Mouse (Mus musculus): ENCODE measurements around the gene Jakmip3. TPM values are rescaled to one million over a fixed set of nuclear protein-coding genes. Genes with fewer than 3 reads are reported as not detected.

The Jakmip3 gene
- polyA plus RNA-seq, 1 experiment = 0.53 TPM

DNA sequence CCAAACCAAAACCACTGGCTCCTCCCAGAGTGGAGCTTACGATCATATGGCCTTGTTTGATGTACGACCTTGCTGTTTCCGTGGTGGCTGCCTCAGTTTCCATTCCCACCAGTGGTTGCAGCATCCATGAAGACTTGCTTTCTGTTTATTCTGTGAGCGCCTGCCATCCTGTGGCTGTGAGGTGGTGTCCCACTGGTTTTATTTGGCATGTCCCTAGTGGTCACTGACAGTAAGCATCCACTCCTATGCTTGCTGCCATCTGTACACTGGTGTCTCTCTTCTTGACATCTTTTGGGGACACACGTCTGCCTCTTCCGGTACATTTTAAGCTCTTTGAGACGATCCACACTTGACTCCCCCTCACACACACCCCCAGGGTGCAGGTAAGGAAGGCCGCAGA lies 7.2 kb downstream of the Jakmip3 start:
- DNase-seq (ENCODE audit: low read depth) = no peak

DNA sequence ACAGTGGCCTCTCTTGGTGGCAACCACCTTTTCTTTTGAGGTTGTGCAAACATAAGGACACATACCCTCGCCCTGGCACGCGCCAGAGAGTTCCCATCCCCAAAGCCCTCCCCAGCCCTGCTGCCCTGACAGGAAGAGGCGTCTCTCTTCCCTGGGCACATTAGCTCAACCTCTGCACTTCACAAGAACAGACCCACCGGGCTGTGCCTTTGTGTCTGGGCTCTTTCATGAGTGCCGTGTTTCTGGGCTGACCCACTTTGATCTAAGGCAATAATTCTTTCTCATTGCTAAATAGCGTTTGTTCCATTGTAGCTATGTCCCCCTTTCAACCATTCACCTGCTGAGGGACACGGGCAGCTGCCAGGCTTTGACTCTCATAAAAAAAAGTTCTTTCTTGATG lies 7.8 kb downstream of the Jakmip3 start:
- no peak for DNase-seq (ENCODE audit: low read depth)

DNA sequence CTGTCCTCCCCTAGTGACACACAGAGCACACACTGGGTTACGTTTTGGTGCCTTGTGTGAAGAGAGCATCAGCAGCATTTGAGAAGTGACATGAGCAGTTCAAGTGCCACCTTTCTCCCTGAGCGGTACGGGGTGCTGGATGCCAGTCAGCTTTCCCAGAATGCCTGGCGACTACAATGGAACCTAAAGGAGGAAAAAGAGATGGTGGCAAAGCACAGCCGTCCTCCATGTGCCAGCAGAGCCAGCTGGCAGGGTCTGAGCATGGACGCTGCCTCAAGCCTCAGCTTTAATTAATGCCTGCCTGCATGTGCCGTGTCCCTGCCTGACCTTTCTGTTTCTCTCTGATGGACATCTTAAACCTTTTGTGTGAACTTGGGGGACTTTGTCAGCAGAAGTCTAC lies 15.3 kb downstream of the Jakmip3 start:
- DNase-seq (ENCODE audit: low read depth) = no peak

DNA sequence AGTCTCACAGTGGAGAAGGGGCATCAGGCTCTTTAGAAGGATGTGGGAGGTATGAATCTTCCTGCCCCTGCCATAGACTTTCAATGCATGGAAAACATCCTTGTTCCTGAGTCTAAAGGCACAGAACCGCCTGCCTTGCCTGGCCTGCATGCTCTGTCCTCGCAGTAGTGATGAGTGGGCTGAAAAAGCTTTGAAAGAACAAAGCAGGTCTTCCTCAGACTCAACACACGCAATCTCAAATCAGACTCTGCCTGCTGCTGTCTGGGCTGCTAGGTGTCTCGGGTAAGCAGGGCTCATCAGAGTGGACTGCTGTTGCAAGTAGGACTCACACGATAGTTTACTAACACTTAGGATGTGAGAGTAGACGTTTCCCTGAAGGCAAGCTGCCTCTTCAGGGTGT lies 16.6 kb downstream of the Jakmip3 start:
- DNase-seq (ENCODE audit: low read depth) = no peak

DNA sequence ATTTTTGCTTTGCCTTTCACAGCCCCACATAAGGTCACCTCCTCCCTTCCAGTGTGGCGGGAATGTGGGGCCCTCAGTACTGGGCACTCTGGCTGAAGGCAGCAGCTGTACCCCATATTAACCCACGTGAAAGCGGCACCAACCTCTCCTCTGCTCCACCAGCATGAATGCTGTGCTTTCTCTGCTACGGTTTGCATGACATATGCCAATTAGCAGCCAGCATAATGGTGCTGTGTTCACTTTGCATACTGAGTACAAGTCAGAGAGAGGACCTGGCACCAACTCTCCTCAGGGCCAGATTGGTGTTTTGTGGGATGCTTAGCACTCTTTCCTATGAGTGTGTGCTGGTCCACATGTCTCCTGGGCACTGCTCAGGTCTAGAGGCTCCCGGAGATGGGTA lies 19.2 kb downstream of the Jakmip3 start:
- DNase-seq (ENCODE audit: low read depth) = no peak

DNA sequence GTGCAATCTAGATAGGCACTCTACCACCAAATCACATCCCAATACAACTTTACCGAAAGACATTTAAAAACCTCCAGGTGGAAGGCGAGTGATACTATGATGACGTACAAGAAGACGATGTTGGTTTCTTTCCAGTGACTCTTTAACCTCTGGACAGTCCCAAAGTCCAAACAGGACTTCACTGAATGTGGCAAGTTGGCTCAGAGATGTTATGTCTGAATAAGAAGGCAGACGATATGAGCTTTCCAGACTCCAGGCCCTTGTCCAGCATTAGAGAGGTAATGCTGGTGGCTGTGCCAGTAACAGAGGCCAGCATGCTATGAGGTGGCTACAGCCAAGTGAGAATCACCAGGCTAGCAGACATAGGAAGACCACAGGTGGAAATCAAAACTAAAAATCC lies 23.2 kb downstream of the Jakmip3 start:
- DNase-seq (ENCODE audit: low read depth) = no peak

DNA sequence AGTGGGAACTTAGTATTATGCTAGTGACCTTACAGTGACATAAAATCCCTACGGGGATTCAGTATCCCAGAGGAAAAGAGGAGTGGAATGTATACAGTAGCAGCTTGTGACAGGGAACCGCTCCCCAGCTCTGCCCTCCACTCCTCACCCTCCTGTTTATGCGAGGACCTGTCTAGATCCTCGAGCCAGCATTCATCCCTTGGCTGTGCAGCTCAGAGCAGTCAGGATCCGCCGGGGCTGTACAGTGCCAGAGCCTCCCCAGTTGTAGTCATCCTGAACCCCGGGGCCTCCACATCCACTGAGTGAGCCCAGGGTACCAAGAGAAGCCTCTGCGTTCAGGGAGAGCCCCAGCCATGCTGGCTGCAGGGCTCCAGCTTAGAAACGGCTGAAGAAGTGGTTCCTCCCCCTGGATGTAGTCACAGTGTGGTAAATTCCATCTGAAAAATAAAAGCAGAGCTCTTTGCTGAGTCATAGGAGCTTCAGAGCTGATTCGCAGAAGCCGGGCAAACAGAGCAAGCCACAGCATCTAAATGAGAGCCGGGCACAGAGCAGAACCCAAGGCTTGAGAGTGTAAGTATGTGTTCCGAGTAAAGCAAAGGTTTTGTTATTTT lies 27.6 kb downstream of the Jakmip3 start:
- DNase-seq (ENCODE audit: low read depth) = no peak

DNA sequence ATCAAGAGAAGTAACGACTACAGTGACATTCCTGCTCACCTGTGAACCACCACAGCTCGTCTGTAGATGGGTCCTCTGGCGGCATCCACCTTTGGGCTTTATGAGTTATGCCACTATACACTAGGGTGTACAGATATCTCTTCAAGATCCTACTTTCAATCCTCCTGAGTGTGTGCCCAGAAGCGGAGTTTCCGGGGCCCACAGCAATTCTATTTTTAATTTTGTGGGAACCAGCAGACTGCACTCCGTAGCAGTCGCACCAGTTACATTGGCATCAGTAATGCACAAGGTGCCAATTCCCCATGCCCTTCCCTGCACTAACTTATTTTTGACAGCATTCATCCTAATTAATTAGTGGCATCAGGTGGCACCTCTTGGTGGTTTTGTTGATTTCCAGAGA lies 37.0 kb downstream of the Jakmip3 start:
- no peak for DNase-seq (ENCODE audit: low read depth)

DNA sequence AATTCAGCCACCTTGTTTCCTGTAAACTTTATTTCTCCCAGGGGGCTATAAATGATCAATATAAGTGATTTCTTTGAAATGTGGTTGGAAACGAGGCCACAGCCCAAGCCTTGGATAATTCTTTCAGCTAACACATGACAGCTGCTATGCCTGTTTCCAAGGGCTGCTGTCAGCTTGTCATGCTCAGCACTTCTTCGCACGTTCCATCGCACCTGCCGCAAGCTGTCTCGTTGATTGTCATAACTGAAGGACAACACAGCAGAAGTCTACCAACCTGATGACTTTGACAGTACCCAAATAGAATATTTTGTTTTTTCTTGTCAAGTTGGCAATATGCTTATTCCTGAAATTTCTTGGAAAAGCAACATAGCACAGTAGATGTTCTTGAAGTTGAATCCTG lies 44.0 kb downstream of the Jakmip3 start:
- no peak for DNase-seq (ENCODE audit: low read depth)

DNA sequence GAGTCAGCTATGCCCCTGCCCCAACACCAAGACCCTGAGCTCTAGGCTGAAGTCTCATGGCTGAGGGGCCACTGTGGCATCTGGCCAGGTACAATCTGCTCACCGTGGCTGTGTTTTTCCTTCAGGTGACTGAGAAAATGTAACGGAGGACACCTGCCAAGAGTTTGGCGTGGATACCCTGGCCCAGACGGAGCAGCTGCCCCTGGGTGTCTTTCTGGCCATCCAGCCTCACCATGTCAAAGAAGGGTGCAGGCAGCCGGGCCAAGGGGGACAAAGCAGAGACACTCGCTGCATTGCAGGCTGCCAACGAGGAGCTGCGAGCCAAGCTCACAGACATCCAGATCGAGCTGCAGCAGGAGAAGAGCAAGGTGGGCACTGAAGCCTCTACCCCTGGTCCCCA lies 48.6 kb downstream of the Jakmip3 start:
- no peak for DNase-seq (ENCODE audit: low read depth)

DNA sequence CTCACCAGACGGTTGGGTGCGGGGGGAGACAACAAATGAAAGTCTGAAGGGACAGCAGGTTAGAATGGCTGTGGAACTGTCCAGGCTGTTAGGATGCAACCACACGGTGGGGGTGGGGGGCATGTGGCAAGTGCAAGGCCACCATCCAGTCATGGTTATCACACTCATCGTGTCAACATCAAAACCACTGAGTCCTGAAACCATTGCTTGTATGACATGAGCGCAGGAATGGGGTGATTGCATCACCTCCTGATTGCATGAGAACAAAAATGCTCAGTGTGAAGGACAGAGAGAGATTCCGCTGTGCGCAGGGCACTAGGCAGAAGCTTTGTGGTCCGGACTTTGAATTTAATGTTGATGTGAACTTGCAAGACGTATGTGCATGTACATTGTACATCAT lies 62.2 kb downstream of the Jakmip3 start:
- DNase-seq (ENCODE audit: low read depth) = no peak

DNA sequence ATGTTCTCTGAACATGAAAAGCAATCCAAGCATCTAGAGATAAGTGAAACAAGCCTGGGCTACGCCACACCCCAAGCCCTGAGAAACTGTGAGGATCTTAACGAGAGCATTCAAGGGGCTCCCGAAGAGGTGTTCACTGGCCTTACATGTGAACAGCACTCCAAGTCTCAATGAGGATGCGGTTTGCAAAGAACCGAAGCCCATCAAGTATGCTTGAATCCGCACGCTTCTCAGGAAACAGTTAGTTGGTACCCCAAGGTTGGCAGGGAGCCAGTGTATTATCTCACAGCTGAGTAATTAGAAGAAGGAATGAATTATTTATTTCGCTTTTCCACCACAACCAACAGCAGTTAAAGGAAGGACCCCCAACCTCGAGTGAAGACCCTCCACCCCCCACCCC lies 62.7 kb downstream of the Jakmip3 start:
- no peak for DNase-seq (ENCODE audit: low read depth)

DNA sequence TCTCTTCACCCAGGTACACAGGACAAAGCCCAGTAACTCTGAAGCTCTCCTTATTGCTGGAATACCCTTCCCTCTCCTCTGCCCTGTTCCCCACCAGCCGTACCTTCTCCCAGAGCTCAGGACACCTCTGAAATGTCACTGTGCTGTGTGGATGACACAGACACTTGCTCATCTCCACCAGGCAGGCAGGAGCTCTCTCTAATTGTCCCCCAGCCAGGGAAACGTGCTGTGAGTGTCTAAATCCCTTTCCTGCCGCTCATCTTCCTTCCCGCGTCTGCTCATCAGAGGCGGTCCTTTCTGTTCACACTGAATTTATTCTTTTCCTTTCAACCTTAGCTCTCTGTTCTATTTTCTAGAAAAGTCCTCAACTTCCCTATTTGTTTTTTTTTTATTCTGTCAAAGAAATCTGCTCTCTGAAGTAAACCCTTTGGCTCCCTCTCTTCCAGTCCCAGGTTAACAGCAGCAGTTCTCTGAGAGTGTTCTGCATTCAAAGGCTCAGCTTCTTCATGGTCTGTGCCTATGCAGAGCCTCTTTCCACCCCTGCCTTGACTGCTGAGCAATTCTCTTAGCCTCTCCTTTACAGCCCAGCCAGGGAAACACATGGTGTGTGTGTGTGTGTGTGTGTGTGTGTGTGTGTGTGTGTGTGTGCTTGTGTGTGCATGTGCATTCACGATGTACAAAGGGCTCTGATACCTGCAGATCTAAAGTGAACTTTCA lies 69.4 kb downstream of the Jakmip3 start:
- DNase-seq (ENCODE audit: low read depth) = no peak

DNA sequence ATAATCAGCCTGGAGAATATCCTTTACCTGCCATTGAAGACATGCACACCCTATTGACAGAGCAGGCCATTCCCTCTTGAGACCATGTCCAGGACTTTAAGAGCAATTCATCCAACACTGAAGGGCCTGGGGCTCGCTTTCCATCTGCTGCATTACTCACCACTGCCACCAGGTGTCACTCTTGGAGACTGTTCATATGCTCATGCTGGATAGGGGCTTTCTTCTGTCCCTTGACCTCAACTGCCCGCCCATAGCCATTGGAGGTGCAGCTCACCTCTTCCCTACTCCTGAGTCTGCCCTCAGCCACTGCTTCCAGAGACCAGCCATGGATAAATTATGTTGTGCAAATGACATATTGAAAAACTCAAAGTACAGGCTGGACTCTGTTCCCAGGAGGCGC lies 70.5 kb downstream of the Jakmip3 start:
- DNase-seq (ENCODE audit: low read depth) = no peak

DNA sequence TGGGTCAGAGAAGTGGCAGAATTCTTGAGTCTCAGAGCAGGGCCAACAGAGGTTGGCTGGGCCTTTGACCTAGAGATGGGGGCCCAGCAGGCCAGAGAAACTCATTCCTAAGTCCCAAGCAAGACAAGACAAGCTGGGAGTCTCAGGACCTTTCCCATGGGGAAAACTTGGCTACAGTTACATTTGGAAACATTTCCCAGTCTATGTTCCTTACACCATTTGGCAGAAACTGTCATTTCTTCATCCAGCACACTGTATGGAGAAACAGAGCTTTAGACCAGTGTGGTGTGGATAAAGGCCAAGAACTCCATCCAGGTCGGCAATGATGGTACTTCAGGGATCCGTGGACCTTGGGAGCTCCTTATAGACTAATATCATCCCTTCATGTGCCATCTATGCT lies 71.1 kb downstream of the Jakmip3 start:
- peak; percentile 71 for DNase-seq (ENCODE audit: low read depth)

DNA sequence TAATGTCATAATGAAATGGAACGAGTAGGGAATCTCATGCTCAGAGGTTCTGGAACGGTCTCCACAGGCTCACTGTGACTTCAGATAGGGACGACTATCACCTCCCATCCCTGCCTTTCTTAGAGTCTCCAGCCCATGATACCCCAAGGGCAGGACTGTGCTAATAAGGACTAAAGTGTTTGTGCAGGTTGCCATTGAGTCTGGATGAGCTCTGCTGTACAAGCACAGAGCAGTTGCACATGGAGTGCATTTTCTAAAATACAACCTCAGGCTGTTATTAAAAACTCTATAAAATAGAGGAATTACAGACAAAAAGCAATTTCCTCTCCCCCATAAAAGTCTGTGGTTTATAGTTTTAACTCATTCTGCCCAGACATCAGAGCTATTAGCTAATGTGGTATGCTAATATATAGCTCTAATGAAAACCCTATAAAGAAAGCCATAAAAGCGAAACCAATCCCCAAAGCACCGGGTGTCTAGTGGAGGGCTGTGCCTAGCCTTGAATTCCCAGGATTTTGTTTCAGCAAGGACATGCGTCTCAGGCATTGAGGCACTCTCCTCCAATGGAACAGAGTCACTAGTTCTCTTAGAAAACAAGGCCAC lies 72.3 kb downstream of the Jakmip3 start:
- no peak for DNase-seq (ENCODE audit: low read depth)

DNA sequence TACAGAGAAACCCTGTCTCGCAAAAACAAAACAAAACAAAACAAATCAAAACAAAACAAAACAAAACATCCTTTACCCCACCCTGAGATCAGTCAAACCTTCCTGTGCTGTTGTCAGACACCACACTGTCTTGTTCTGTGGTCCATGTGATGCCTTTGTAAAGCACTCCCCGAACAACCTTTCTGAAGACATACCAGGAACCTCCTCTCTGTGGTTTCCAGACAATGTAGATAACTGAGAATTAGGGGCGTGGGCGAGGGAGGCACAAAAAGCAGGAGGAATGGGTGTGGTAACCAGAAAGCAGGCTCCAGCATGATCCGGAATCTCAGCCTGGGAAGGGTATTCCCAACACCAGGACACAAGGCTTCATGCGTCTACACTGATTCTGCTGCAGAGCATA lies 74.6 kb downstream of the Jakmip3 start:
- DNase-seq (ENCODE audit: low read depth) = no peak

DNA sequence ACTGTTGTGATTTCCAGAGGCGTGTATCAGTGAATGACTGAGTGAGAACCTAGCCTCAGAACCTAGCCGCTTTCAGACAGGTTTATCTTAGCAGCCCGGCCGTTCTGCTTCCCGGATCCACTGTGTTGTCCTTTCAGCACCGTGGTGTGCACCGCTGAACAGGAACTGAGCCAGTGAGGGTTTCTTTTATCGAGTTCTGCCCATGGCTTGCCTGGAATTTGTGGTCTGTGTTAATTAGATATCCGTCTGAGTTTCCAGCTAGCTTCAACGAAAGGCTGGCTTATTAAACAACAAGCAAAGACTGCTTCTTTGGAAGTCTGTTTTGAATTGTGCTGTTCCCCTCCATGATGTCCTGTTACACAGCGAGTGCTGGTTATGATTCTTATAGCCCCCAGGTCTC lies 75.8 kb downstream of the Jakmip3 start:
- no peak for DNase-seq (ENCODE audit: low read depth)

DNA sequence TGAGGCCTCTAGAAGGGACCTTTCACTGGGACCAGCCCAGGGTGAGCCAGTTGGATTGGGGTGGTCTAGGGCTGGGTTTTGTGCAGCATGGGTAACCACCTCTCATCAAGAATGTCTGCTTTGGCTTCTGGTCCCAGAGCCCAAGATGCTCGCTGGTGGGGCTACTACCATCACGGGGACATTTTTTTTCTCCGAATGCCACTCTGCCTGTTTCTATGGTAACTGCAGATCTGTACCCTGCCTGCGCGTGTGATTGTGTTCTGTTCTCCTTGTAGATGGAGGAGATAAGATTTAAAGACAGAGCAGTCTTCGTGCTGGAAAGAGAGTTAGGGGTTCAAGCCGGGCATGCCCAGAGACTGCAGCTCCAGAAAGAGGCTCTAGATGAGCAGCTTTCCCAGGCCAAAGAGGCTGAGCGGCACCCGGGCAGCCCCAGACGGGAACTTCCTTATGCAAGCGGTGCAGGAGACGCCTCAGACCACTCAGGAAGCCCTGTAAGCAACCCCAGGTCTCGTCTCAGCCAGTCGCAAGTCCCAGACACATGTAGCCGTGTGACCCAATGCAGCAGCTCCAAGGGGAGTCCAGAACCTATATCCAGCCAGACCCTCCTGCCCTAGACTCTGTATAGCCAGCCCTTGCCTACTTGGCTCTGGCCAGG lies 76.8 kb downstream of the Jakmip3 start:
- DNase-seq (ENCODE audit: low read depth) = no peak

DNA sequence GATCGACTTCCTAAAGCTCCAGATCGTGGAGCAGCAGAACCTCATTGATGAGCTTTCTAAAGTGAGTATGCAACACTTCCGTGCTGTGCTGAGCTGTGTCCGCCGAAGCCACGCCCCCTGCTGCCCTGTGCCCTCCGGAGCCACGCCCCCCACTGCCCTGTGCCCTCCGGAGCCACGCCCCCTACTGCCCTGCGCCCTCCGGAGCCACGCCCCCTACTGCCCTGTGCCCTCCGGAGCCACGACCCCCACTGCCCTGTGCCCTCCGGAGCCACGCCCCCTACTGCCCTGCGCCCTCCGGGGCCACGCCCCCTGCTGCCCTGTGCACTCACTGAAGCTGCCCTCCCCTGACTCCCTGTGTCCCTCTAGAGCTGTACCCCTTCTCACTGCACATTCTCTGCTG lies 80.4 kb downstream of the Jakmip3 start:
- DNase-seq (ENCODE audit: low read depth) = no peak

DNA sequence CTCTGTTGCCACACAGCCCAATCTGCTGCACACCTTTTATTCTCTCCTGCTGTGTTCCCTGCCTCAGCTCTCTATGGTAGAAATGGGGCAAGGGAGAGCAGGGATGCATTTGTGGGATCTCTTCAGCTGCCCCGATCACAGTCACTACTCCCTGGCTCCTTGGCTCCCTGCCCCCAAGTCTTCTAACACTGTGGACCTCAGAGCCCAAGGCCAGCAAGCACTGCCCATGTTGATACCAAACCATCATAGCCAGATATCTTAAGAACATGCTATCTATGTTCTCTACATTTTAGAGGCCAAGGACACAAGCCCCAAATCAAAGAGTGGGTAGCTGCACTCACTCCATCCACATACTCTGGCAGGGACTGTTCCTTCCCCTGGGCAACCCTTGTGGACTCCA lies 80.8 kb downstream of the Jakmip3 start:
- DNase-seq (ENCODE audit: low read depth) = no peak

DNA sequence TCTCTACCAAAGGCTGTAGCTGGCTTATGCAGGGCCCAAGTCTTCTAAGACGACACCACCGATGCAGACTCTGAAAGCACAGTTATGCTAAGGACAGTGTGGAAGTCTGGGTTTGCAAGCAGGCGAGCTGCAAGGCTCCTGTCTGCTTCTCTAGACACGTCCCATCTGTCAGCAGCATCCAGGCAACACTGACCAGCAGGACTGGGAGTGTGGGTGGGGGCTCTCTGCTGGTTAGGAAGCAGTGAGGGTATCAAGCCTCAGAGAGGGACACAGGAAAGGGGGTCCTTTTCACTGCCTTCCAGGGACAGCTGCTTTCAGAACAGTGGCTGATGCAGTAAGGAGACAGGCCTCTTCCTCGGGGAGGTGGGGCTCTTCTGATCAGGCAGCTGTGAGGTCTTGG lies 86.6 kb downstream of the Jakmip3 start:
- DNase-seq (ENCODE audit: low read depth) = no peak

DNA sequence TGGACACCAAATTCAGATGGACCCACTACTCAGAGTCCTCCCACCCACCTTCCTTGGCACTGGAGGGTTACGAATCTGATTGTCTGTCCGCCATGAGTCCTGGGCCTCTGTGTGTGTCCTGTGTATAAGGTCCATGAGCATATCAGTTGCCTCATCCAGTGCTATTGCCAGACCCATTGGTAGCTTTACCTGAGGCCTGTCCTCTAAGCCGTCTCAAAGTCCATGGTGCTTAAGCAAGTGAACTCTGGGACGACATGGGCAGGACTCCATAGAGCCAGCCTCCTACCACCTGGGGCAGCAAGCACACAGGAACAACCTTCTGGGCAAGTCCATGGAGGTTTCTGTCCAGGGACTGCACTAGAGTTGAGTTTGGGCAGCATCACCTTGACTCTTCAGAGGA lies 90.7 kb downstream of the Jakmip3 start:
- no peak for DNase-seq (ENCODE audit: low read depth)
